Mouse (Mus musculus): ENCODE measurements around the gene Rgs17. TPM values are rescaled to one million over a fixed set of nuclear protein-coding genes. Genes with fewer than 3 reads are reported as not detected.

Gene Rgs17
- total RNA-seq, 2 experiments from 2014 or later: 0.83 to 0.95 TPM

DNA sequence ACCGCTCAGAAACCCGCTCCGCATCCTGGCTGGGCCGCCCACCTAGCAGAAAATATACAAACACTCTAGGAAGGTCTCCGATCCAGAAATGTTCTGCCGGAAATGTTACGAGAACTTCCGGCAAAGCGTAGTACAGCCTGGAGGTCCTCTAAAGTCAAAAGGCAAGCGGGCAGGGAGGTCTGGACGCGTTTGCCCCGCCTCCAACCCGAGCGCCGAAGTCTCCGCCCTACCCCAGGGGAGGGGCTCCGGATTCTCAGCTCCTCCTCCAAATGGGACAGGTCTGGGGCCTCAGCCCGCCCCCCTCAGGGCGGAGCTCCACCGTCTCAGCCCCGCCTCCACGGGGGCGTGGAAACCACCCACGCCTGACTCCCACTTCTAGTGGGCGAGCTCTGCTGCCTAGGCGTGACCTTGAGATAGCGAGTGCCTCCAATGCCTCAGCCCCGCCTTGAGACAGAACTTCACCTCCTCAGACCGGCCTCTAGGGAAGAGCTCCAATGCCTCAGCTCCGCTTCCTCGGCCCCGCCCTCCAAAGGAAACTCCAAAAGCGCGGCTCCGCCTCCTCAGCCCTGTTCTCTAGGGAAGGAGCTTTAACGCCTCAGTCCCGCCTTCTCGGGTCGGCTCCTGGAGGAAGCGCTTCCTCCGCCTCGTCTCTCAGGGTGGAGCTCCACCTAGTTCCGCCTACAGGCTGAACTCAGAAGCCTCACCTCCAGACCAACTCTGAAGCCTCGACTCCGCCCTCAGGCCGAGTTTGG is 98.3 kb downstream of the Rgs17 start, which contains the start of gene Mtrf1l:
TSS of gene Mtrf1l (minus strand) at position 171 of the 752 bp plus-strand sequence.
- peak; percentile 99 for DNase-seq

DNA sequence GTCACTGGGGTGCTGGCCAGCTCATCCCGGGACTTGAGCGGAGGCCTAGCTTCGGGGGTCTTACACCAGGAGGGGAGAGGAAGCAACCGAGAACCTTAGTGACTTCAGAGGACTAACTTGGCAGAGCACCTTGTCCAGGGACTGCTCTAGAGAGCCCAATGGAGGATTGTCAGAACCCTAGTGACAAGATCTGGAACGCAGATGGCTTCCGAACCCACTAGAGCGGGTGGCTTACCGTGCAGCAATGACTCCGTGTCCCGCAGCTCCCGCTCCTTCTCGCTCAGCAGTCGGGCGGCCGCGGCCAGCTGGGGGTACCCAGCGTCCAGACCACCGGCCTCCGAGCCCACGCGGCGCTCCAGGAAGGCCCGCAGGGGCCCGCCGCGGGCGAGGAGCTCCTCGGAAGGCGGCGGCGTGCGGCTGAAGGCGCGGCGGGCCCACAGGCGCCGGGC is 98.9 kb downstream of the Rgs17 start:
- DNase-seq: no peak

DNA sequence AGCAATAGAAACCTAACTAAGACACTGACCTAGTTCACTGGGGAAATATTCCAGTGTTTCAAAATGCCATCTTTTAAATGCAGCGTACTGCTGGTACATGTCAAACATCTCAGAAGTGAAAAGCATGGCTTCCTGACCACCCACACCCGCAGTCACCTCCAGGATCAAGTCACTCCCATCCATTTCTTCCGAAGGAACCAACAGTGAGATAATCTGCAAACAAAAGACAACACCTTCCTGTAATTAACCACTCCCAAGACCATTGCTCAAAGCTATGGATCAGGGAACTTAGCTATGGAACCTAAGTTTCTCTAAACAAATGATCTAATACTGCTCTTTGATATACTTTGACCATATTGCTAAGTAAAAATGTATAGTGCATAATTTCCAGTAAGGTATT is 103.4 kb downstream of the Rgs17 start:
- no peak for DNase-seq

DNA sequence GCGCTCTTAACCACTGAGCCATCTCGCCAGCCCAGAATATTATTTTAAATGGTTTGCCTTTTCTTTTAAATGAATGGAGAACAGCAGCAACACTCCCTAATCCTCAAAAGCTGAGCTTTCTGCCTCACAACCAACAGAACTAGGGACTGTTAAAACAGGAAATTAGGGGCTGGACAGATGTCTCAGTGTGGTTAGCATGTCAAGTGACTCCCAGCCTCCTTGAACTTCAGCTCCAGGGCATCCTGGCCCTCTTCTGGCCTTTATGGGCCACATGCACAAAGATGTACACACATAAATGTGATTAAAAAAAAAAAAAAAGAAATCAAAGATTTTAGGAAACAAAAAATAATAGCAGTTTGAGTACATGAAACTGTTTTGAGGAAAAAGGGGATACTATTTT is 106.2 kb downstream of the Rgs17 start:
- no peak for DNase-seq

DNA sequence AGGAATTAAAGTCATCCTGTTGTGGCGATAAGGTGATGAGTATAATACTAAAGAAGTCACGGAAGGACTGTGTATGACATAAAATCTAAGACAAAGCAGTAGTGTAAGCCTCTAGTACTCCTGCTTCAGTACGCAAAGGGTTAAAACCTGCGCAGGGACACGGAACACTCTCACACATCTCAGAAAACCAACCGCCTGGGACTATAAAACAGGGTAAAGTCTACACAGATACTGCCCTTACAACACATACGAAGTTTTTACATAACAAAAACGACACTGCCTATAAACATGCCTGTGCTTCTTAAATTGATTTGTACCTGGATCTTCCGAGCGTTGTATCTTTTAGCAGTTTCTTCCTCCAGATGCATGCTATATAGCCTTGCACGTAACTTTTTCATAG is 108.5 kb downstream of the Rgs17 start:
- no peak for DNase-seq

DNA sequence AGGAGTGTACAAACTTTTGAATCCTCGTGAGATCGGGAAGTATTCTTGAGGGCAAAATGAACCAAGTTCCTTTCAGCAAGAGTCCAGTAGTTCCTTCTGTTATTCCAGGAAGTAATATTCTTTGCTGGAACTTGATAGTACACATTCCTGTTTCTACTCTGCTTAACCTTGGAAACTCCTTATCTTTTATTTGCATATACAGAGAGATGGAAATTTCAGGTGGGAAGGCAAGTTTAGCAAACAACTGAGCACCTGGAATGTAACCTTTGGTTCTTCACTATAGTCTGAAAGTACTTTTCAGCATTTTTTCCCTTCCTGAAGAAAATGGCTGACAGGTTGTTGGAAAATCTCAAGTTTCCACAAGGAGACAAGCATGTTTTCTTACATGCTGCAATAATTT is 114.5 kb downstream of the Rgs17 start:
- no peak for DNase-seq

DNA sequence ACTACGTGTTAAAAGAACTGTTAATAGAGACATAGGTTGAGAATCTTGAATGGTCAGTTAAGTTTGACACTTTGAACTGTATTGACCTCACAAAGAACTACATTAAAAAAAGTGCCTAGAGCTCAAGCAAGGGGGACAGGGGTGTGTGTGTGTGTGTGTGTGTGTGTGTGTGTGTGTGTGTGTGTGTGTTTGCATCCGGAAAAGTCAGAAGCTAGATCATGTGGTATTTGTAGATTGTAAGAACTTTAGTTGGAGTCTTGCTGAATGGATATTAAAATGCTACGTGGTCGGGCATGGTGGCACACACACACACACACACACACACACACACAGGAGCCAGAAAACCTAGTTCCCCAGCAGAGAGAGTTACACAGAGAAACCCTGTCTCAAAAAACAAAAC is 115.2 kb downstream of the Rgs17 start:
- no peak for DNase-seq

DNA sequence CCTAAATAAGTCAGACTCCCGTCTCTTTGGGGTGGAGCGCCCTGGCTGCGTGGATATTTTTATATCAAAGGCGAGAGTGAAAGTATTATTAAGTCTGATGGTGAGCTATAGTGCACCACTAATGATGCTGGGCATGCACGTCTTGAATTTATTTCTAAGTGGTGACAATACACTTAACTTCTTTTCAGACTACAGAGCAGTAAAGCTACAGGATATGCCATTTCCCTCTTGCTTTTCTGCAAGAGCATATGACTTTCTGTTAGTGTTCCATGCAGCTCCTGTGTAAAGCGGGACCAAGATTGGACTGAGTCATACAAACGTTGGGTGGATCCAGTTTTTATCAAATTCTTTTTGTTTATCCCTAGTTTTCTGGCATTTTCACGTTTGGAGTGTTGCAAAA is 115.8 kb downstream of the Rgs17 start:
- DNase-seq: peak; percentile 15

DNA sequence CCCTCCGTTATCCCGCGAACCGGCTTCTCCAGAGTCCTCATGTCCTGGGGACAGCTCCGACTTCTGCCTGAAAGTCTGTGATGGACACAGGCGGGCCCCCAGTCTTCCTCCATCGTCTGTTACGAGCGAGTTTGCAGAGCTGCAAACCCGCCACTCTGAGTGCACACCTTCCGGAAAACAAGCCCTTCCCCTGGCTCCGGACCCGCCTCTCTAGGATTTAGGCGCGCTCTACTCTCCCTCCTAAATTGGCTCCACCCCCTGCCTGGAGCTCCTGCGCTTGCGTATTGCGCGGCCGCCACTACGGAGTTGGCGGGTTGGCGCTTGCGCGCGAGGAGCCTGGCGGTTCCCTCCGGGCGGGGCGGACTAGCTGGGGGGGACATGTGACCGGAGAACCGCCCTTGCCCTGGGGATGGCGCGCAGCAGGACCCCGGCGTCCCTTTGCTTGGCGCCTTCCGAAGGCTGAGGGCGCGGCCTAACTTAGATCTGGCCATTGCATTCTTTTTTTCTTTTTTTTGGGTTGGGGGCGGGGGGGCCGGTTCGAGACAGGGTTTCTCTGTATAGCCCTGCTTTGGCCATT is 116.4 kb downstream of the Rgs17 start:
- DNase-seq: peak; percentile 98

DNA sequence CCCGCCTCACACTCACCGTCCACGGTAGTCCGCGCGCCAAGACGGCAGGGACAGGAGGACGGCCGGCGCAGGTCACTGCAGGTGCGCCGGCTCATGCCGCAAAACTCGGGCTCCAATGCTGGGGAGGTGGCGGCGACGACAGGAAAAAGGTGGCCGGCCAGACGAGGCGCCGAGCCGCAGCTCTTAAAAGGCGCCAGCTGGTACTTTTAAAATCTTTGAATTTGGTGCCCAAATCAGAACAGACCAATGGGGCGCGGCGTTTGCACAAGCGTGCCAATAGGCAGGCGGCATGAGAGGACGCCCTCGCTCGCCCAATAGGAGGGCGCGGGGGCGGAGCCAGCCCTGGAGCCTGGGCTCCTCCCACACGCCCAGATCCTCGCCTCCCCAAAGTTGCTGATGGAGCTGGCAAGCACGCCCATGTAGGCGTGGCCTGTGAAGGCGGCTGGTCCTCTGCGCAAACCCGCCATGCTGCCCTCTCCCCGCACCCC is 116.9 kb downstream of the Rgs17 start, which contains the start of gene Fbxo5:
TSS of gene Fbxo5 (minus strand) at position 358 of the 488 bp plus-strand sequence.
- peak; percentile 98 for DNase-seq

DNA sequence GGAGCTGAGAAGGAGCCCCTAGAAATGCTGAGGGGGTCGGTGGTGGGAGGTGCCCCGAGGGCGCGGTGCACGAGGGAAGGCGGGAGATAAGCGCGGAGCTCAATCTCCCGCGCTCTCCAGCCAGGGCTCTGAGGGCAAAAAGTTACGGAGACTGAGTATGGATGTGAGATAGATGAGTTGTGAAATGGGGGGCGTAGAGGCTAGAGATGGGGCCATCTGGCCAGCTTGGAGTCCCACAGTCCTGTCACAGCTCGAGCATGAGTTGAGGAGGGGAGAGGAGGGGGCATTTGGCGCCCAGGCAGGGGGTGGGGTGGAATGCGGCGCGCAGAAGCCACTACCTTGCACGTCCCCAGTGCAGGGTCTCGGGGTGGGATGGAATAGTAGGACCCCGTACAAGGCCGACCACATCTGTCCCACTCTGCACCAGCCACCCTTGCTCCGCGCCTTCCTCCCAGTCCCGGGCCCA is 117.5 kb downstream of the Rgs17 start:
- DNase-seq: no peak

DNA sequence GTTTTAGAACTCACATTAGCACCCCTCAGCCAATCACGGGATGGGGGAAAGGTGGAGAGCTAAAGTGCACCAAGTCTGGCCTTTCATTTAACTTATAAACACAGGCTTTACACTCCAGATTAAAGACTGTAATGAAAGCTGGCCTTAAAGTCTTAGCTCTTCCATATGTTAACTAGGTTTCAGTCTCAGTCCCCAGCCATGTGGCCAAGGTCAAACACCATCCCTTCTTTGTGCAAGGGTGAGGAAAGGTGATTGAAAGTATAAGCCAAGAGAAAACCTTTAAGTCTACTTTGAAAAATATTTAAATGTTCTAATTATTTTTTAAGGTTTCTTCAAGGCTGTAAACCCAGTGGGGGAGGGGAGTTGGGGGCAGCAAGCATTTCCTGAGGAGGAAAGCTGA is 118.5 kb downstream of the Rgs17 start:
- DNase-seq: no peak

DNA sequence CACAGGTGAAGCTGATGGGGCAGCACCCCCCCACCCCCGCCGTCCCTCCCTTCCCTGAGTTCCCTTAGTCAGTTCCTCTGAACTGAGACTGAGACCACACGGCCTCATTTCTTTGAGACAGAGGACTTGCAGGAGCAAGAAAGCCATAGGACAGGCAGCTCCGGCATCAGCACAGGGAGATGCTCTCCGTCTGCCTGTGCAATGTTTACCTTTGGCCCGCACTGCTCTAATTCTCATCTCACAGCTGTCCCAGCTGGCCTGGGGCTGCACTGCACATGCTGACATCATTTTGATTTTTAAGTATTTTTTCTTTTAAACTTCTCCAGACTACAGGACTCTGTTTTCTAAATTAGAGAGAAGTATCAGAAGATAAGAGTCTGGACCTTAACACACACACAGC is 119.3 kb downstream of the Rgs17 start:
- DNase-seq: no peak

DNA sequence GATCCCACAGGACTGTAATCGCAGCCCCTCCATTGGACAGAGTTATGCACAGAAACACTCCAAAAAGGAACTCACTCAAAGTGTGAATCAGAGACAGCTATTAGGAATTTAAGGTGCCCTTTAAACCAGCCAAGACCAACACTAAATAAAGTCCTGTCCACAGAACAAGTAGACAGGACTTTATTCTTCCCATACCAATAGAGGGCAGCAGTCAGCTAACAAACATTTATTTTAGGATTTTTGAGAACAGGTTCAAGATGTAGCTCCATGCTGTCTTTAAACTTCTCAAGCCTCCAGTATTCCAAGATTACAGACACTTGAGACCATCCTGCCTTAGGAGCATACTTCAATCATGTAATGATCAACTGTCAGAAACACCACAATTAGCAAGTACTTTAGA is 121.7 kb downstream of the Rgs17 start:
- DNase-seq: no peak

DNA sequence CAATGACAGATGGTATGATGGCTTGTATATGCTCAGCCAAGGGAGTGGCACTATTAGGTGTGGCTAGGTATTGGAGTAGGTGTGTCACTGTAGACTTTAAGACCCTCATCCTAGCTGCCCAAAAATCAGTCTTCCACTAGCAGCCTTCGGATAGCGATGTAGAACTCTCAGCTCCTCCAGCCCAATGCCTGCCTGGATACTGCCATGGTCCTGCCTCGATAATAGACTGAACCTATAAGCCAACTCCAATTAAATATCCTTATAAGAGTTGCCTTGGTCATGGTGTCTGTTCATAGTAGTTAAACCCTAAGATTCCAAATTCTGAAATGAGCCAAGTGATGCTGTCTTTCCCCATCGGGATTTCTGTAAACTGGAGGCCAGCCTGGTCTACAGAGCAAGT is 124.1 kb downstream of the Rgs17 start:
- DNase-seq: no peak

DNA sequence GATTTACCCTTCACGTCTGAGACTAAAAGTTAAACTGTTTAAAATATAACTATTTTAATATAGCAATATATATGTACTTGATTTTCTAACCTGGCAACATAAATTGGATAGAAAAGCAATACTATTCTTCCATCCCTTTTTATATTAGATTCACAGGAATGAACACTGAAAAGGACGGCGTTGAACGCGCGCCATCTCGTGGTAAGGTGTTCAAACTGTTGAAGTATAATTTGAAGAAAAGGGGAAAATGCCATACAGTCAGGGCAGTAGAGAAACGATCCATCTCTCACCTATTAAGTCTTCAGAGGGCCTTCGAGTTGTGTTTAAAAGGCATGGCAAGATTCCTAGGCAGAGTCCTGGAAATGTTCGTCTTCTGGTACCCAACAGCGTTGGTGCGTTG is 131.5 kb downstream of the Rgs17 start:
- DNase-seq: peak; percentile 57

DNA sequence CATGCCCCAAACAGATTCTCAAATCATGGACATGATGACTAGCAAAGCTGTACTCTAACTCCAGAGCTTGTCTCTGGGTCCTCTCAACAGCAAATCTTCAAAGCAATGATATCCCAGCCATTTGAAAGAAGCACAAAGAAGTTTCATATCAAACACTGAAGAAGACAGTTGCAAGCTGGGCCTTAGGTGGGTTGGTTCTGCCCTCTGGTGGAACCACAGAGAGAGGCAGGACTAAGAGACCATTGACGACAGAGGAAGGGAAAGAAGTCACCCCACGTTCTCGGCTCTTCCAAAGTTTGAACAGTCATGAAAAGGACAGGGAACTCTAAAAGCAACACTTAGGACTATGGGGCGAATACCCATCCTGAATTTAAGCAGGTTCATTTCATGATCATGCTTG is 135.3 kb downstream of the Rgs17 start:
- peak; percentile 31 for DNase-seq

Other genes starting within 250 kb of the Rgs17 start
- gene Fbxo5, start 116.8 kb downstream of the Rgs17 start, total RNA-seq (2021): 10 to 100 TPM; 15.3 to 16.1 TPM
- 10 to 100 TPM in 1 of 2 experiments, 1 to 10 TPM in 1; 7.9 to 10.9 TPM for gene Mtrf1l, start 98.5 kb downstream of the Rgs17 start, total RNA-seq (2021)